Mouse (Mus musculus) C2C12 (cell line): ENCODE measurements around the gene Hsd3b7.

Experiments used
- CTCF ChIP-seq: IDR thresholded peaks from one replicate; pipeline ENCODE4 v1.5.1; 2011; ENCODE audit not compliant: control insufficient read depth, insufficient read depth, insufficient read length
- FOSL1 ChIP-seq: IDR thresholded peaks from one replicate; pipeline ENCODE4 v1.8.0; 2011; ENCODE audit warnings: mild to moderate bottlenecking, low read length; ENCODE audit not compliant: poor library complexity, insufficient read depth, severe bottlenecking
- MAX ChIP-seq: IDR thresholded peaks from one replicate; pipeline ENCODE4 v1.6.1; 2011; ENCODE audit warnings: mild to moderate bottlenecking, control low read depth
- MYOD1 ChIP-seq: IDR thresholded peaks from one replicate; pipeline ENCODE4 v1.6.1; 2011; ENCODE audit warnings: low read depth; ENCODE audit not compliant: control insufficient read depth, insufficient read length
- USF1 ChIP-seq: IDR thresholded peaks from one replicate; pipeline ENCODE4 v1.6.1; 2011; ENCODE audit warnings: low read depth, mild to moderate bottlenecking, control low read depth, moderate library complexity

- TF ChIP-seq CTCF (no peak), MYOD1 (no peak), FOSL1 (no peak), USF1 (no peak), MAX (no peak)
Observed at GRCm38 (mm10) chr7:127776426-127776825, 24.0 kb upstream of the Hsd3b7 start, which contains the start of gene Setd1a.
